Mouse (Mus musculus) thymus, postnatal 4 days (tissue): ENCODE measurements around the gene Slc7a1.

Experiments
- DNase-seq: peaks from one replicate; pipeline ENCODE4 v3.0.0; 2021

The Slc7a1 gene

DNA sequence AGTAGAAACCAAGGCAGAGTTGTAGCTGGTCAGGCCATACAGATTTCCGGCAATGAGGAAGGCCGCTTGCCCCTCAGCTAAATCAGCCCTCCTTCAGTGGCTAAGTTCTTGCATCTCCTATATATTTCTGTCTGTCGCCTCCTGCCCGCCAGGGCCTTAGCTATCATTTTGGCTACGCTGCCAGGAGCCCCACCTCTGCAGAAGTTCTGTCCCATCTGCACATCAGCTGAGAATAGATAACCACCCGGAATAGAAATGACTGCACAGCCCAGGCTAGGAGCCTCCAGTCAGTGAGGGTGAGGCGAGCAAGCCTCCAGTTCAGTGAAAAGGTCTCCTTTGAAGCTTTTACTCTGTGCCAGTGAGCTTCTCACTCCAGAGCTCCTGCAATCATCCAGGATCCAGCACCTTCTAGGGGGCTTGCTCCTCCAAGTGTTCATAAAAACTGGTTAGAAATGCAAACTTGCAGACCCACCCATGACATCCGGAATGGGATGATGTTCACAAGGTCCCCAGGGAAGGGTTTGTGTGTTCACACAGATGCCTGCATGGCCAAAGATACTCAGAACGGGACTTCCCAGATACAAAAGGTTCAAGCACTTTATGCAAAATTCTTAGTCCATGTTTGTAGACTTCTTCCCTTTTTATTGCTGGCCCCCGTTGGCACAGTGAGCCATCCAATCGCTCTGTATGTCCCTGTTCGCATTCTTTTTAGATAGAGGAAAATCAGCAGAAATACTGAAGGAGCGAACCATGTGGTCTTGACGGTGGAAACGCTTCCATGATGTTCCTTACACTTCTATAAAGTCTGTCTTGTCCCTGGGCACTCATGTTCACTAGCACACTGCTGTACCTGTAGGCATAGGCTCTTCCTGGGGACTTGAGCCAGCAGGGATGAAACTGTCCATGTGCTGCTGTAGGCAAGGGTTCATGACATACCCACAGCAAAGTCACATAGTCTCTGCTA, 10.4 kb downstream of the Slc7a1 start:
- DNase-seq, result no peak

DNA sequence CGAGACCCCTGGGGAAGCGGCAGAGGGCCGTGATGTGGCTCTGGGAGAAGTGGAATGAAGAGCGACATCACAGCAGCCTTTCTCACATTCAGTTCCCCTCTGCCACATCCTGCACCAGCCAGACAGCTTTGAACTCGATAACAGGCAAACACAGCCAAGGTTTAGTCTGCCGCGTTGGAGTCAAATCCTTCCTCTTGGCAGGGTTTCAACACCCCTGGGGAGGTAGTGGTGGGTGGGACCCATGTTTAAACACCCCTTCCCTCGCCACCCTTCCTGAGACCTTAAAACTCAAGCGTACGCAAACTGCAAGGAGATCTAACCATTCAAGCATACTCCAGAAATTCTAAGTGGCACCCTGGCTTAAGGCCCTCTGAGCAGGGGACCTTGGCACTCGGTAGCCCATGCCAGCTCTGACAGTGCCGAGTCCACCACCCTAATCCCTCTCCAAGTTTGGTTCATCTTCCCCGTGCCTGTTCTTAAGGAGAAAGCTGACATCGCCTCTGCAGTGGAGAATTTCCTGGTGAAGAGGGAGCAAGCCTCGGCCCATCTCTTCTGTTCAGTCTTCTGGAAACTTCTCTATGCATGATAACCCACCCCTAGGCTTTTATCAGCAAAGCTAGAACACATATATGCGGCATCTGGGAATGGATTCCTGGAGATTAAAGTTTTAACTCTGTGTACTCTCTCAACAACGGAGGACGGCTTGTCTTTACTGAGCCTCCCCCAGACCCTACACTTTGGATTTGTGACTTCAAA, 11.3 kb downstream of the Slc7a1 start:
- no peak for DNase-seq

DNA sequence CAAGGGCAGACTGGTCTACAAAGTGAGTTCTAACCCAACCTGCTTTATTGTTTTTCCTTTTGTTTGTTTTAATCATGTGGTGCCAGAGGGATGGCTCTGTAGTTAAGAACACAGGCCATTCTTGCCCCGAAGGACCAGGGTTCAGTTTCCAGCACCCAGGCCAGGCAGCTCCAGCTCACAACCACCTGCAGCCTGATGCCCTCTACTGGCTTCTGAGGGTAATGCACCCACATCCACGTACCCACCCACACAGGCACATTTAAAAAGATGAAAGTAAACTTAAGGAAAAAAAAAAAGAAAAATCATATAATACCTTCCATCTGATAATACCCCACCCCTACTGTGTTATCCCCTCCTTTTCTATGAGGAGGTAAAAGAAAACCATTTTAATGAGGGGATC, 11.9 kb downstream of the Slc7a1 start:
- peak; percentile 36 for DNase-seq

DNA sequence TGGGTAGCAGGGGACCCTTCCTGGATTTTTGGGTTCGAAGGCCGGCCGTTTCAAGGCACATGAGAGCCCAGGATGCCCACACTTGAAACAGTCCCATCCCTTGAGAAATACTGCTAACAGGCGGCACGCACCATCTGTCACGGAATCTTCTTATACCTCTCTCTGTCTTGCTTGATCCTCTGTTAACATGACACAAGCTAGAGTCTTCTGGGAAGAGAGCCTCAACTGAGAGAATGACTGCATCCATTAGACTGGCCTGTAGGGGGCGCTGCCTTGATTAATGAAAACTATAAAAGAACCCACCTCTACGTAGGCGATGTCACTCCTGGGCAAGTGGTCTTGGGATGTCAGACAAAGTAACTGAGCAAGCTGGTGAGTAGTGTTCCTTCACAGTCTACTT, 13.2 kb downstream of the Slc7a1 start:
- DNase-seq, result peak; percentile 59

DNA sequence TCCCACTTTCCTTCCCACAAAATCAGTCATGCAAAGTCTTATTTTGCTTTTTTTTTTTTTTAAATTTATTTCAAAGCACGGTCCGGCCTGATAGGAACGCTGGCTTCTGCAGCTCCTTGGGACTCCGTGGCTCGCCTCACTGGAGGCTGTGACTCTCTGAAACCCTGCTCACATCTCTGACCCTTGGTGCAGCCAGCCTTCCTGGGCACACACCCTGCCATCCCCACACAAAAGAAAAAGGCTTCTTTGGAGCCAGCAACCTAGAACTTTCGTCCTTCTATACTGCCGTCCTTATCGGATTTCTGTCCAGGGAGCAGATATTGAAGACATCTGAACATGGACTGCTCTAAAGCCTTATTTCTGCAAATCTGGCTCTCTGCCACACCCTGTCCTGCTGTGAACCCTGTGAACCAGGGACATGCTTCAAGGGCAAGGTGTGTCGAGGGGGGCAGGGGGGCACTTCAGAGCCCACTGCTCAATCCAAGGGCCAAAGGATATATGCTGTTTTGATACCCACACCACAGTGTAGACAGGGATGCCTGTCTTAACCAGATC, 15.1 kb downstream of the Slc7a1 start:
- DNase-seq, result no peak

DNA sequence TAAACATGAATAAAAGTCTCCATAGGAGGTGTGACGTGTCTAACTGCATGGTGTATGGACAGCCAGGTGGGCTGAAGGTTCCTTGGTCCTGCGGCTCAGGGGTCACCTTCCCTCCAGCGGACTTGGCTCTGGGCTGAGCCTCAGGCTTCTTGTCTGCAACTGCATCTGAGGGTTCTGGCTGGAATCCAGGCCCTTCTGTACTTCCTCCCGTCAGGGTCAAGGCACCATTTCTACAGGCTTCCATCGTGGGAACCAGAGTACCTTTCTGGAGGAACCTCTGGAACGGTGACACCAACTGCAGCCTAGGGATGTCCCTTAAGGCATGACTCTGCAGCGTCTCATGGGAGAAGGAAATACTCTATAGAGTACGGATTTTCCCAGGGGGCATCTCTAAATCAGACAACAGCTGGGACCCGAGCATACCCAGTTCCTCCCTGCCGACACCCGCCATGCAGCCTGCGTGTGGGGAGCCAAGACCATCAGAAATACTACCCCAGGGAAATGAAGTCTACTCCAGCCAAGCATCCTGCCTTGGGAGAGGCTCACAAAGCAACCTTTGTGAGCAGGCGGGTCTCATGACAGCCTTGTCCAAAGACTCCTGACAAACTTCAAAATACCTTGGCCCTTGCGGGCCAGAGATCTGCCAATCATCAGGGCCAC, 15.7 kb downstream of the Slc7a1 start:
- DNase-seq, result no peak

DNA sequence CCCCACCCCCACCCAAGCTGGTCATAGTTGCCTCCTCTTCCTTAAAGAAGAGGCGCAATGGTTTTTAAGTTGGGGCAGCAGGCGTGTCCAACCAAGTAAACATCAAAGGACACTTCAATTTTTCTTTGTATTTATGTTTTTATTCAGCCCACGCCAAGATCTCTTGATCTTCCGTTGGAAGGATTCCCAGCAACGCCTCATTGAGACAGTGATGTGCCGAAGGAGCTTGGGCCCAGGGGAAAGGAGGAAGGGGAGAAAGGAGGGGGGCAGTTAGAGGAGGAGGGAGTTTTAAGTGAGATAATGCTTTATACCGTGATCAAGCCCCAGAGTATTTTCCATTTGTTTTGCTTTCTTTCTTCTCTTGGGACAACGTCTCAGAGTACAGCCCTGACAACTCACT, 18.6 kb downstream of the Slc7a1 start:
- no peak for DNase-seq

DNA sequence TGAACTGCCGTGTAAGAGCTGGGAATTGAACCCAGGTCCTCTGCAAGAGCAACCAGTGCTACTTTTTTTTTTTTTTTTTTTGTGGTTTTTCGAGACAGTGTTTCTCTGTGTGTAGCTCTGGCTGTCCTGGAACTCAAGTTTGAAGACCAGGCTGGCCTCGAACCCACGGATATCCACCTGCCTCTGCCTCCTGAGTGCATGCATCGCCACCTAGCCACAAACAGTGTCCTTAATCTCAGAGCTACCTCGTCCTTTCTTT, 19.5 kb downstream of the Slc7a1 start:
- no peak for DNase-seq

DNA sequence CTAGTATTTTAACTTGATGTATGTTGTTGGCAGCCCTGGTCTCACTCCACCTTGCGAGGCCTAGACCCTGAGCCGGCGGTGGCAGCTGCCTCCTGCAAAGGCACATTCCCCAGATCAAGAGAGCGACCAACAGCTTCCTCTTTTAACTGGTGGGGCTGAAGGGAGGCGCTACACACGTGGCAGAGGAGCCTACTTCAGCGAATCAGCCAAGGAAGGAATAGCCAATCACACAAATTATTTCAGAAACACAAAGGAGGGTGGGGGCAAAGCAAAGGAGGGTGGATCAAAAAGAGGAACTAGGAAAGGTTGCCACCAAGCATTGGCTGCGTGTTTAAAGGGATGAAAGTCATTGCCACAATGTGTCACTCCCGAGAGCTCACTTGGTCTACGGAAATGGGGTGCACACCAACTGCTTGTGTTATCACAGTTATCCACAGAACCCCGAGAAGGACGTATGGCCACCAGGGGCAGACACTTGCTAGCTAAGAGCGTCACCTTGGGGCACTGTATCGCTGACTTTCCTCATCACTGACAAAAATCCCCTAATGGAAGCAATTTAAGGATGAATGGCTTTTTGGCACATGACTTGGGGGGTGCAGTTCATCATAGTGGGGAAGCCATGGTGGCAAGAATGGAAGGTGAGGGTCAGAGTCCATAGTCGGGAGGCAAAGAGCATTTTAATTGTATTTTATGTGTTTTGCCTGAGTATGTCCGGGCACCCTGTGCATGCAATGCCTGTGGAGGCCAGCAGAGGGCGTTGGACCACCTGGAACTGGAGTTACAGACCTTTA, 20.1 kb downstream of the Slc7a1 start:
- DNase-seq, result peak; percentile 69

DNA sequence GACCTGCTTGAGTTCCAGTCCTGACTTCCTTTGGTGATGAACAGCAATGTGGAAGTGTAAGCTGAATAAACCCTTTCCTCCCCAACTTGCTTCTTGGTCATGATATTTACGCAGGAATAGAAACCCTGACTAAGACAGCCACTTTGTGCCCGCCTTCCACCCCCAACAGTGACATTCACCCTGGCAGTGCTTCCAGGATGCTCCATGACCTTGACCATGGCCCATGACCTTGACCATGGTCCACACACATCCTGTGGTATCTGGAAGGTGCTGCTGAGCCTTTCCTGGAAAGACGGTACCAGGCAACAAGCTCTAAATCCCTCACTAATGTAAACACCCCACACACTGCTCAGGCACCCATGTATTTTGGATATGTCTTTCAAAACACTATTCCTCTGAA, 21.0 kb downstream of the Slc7a1 start:
- no peak for DNase-seq

DNA sequence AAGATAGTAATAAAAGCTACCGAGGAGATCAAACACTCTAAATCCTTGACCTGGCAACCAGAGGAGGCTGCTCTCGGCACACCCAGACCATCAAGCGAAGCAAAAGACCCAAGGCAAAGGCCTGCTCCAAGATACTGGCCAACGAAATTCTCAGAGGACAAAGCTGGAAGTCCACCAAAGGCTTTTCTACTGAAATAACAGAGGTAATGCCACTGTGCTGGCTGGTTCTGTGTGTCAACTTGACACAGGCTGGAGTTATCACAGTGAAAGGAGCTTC, 21.5 kb downstream of the Slc7a1 start:
- DNase-seq, result no peak

DNA sequence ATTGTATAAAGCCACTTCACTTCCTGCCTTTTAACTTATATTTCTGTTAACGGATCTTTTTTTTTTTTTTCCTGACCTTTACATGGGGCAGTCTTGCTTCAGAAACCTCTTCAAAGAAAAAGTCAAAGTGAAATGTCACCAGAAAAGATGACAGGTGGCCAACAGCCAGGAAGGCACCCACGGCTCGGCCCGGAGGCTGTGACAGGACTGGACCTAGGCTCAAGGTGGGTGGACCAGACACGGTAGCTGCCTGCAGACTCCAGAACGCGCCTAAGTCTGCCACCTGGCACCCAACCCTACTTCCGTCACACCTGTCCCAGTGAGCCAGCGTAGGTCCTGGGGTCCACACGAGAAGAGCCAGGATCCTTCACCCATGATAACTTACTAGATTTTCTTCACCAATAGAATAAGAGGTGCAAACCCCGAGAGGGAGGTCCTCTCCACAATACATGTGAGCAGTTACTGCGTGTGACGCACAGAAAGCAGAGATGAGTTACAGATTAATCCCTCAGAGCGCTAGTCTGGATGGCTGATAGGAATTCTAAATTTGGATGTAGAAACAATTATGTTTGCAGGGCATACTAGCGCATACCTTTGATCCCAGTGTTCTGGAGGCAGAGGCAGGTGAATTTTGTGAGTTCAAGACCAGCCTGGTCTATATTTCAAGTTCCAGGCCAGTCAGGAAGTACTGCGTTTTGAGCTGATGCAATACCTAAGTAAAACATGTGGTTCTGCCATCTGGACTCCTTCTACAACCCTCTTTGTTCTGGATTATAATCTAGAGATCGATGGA, 22.1 kb downstream of the Slc7a1 start:
- DNase-seq, result peak; percentile 36

DNA sequence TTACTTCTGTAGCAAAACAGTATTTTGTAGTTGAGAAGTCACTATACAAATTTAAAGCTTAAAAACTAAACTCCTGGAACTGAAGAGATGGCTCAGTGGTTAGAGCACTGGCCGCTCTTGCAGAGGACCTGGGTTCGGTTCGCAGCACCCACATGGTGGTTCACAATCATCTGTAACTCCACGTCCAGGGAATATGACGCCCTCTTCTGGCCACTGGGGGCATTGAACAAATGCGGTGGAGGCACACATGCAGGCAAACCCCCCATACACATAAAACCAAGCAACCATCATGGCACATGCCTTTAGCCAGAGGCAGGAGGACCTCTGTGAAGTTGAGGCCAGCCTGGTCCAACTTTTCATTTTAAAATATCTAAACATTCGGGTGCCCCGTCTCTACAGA, 23.3 kb downstream of the Slc7a1 start:
- DNase-seq, result no peak

DNA sequence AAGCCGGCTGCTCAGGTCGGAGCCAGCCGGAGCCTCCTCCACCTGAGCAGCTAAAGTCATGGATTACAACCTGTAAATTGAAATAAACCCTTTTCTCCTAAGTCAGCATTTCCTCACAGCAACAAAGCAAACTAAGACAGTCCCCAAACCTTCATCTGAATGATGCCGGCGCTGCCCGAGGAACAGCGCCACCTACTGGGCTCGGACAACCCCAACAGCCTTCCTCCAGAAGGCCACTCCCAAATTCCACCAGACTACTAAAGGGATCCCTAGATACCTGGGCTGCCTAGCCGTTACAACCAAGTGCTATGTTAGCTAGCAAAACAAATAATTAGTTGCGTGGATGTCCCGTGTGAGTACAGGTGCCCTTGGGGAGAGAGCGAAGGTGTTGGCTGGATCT, 24.2 kb downstream of the Slc7a1 start:
- DNase-seq, result no peak

DNA sequence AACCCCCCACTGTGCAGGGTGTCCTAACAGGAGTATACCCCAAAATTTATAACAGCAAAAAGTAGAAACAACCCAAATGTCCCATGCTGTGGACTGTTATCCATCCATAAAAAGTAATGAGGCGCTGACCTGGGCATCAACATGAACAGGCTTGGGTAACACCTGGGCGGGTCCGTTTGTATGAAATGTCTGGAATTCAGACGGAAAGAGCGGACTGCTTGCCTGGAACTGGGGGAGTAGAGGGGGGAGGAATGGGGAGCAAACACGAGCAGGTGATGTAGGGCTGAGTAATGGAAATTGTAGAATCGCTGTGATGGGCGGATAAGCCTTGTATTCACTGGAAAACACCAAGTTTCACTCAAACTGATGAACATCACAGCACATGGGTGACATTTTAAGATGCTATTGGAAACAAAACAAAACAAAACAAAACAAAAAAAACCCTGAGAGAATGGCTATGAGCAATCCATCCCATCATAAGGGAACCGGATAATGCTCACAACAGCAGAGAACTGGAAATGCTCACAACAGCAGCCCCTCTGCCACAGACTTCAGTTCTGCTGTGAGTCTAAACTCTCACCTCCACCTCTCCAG, 26.5 kb downstream of the Slc7a1 start:
- DNase-seq, result no peak

DNA sequence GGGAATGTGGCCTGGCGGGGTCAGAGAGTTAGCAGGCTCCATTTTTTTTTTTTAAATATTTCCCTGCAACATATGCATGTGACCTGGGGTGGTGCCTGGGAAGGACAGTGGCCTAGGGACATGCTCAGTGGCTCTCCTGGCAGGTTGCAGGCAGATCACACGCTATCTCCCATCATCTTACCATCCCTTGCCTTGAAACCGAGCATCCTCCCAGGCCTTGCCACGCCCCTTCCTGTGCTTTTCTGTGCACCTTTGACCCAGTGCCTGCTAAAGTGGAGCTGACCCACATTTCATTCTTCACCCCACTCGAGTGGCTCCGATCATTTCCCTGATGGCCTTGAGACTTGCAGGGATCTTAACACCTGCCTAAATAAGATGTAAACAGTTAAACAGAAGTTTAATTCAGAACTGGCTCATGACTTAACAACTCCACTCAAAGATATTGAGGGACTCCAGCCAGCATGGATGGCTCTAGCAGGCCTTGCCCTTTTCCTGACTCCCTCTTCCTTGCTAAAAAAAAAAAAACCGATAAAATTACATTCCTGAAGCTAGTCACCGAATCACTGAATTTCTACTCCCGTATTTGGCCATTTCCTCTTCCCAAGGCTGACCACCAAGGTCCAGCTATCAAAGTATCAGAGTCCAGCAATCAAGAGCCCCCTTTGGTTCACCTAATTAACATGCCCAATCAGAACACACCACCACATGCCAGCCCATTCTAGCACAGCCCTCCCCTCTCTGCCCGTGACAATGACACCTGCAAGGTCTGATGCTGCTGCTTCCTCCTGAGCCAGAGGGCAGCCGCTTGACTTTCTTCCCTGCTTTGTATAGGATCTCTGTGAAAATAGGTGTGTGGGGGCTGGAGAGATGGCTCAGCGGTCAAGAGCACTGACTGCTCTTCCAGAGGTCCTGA, 27.4 kb downstream of the Slc7a1 start:
- DNase-seq, result no peak

DNA sequence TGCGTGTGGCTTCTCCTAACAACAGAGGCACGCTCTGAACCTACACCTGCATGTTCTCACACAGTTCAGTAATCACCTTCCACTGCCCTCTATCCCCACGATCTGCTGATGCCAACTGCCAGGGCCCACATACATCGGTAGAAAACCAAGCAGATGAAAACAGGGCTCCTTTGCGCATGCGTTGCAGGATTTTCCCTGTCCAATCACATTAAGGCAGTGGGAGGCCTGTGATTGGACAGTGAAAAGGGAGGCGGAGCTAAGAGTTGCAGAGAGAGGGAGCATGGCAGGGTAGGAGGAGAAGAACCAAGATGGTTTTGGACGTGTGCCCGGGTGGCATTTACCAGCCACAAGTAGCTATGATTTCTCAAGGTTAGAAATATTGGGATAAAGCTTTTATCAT, 28.3 kb downstream of the Slc7a1 start:
- DNase-seq, result no peak

DNA sequence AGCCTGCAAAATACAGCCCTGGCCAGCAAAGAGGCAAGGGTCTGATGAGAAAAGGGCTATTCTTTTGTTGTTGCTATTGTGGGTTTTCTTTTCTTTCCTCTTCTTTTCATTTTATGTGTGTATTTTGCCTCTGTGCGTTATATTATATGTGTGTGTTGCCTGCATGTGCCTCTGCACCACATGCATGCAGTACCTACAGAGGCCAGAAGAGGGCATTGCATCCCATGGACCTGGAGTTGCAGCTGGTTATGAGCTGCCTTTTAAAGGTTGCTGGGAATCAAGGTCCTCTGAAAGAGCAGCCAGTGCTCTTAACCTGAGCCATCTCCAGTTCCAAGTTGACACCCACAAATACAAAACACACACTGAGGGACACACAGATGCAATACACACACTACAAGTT, 29.1 kb downstream of the Slc7a1 start:
- DNase-seq, result peak; percentile 80

DNA sequence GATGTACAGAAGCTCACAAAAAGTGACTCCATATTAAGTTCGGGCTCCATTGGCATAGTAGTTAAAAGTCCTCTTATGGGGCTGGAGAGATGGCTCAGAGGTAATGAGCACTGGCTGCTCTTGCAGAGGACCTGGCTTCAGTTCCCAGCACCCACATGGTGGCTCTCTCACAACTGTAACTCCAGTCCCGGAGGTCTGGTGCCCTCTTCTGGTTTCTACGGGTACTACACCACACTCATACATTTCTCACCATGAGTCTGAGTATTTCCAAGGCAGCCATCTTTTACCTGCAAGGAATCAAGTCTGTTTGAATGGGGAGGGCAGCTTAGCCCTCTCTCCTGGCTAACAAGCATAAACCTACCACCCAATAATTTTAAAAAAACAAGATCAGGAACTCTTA, 30.5 kb downstream of the Slc7a1 start:
- DNase-seq, result no peak

DNA sequence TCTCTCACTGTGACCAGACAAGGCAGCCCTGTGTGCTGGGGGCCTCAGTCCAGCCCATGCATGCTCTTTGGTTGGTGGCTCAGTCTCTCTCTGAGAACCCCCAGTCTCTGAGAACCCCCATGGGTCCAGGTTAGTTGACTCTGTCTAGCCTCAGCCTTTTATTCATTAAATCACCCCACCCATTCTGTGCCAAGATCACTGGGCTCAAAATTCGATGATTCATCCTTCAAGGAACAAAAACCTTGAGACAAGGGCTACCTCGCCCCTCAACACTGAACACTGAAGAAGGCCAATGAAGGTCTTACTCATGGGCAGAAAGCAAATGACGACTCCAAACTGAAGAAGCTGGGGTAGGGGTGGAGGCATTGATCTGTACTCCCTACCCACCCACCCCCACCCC, 31.9 kb downstream of the Slc7a1 start:
- DNase-seq, result no peak

DNA sequence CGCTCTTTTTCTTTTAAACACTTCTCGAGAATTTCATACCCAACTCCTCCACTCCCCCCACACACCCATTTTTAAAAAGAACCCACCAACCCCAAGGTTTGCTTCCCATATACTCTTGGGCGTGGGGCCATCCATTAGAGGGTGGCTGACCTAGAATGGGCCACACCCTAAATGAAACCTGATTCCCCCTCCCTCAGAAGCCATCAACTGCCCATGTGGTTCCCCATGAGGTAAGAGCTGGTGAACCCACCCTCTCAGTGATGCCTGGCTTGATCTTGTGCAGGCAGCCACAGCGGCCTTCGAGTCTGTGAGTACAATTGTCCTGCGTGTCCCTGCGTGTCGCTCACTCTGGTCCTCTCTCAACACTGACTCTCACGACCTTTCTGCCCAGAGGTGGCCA, 33.2 kb downstream of the Slc7a1 start:
- DNase-seq, result no peak
